ENCODE assay signal across 10 mouse cellular contexts in genomic region chr3:20076145-20077053, GRCm38 (mm10). TPM values are rescaled to one million over a fixed set of nuclear protein-coding genes. Genes with fewer than 3 reads are reported as not detected.
DNase-seq lines count a peak whose midpoint lies in the region; ATAC-seq and TF ChIP-seq lines count a peak whose summit lies in the region.
"Had no signal": no experiment of that assay in that cellular context is flagged by ENCODE, and none has a peak within 500 bp of the region (broad histone marks: within the 10 kb centered on the region; RNA-seq: fewer than 3 reads in every experiment).

No protein-coding gene starts in this region.

- H3K9ac ChIP-seq in forebrain, postnatal 0 days = no peak overlapping the region
- H3K9ac ChIP-seq in forebrain, embryonic 16.5 days (replicated peaks; ENCODE audit: low read depth, low read length) = no peak overlapping the region
- no peak overlapping the region for H3K9ac ChIP-seq in liver, embryonic 11.5 days (ENCODE audit: low read depth, low read length)
- H3K9ac ChIP-seq: midbrain, embryonic 12.5 days had no signal

- no peak overlapping the region for H3K27ac ChIP-seq in forebrain, postnatal 0 days (ENCODE audit: low read depth, low read length)
- H3K27ac ChIP-seq in forebrain, embryonic 16.5 days (ENCODE audit: low read length) = no peak overlapping the region
- no peak overlapping the region for H3K27ac ChIP-seq in liver, embryonic 11.5 days (ENCODE audit: low read depth, low read length)
- no peak overlapping the region for H3K27ac ChIP-seq in hindbrain, embryonic 10.5 days
- H3K27ac ChIP-seq: midbrain, embryonic 12.5 days had no signal

- 80% methylated on average over 11 of the region's 11 CpGs for WGBS in forebrain, postnatal 0 days
- 88% methylated on average over 11 of the region's 11 CpGs for WGBS in forebrain, embryonic 16.5 days
- WGBS in liver, embryonic 11.5 days = 80% methylated on average over 11 of the region's 11 CpGs
- 90% methylated on average over 11 of the region's 11 CpGs for WGBS in hindbrain, embryonic 10.5 days

- H3K9me3 ChIP-seq in forebrain, postnatal 0 days (ENCODE audit: low read length) = no peaks in the 10 kb centered on the region
- no peaks in the 10 kb centered on the region for H3K9me3 ChIP-seq in forebrain, embryonic 16.5 days (ENCODE audit: control insufficient read depth, low read length)
- H3K9me3 ChIP-seq in liver, embryonic 11.5 days (ENCODE audit: control insufficient read depth, low read length) = no peaks in the 10 kb centered on the region
- H3K9me3 ChIP-seq in hindbrain, embryonic 10.5 days = no peaks in the 10 kb centered on the region
- H3K9me3 ChIP-seq: midbrain, embryonic 12.5 days had no signal

- ATAC-seq in forebrain, postnatal 0 days = no peak; the same call in 1 of the 2 replicates
- ATAC-seq in forebrain, embryonic 16.5 days = no peak
- ATAC-seq in liver, embryonic 11.5 days (replicated peaks; ENCODE audit: low FRiP score) = 0 out of 2 replicates have a peak, but pooled peaks have one; percentile 26
- ATAC-seq in megakaryocyte progenitor cell, adult 5-6 weeks (replicated peaks; ENCODE audit: poor library complexity) = peak; percentile 76

- H3K4me1 ChIP-seq in forebrain, postnatal 0 days (ENCODE audit: insufficient read depth) = no peaks in the 10 kb centered on the region
- H3K4me1 ChIP-seq in forebrain, embryonic 16.5 days (replicated peaks; ENCODE audit: control insufficient read depth, insufficient read depth, low read length) = no peaks in the 10 kb centered on the region
- H3K4me1 ChIP-seq in liver, embryonic 11.5 days (replicated peaks; ENCODE audit: control insufficient read depth, insufficient read depth, low read length) = no peaks in the 10 kb centered on the region
- no peaks in the 10 kb centered on the region for H3K4me1 ChIP-seq in hindbrain, embryonic 10.5 days (replicated peaks)
- H3K4me1 ChIP-seq: midbrain, embryonic 12.5 days had no signal

- H3K27me3 ChIP-seq in forebrain, postnatal 0 days (ENCODE audit: insufficient read depth, low read length) = no peaks in the 10 kb centered on the region
- no peaks in the 10 kb centered on the region for H3K27me3 ChIP-seq in forebrain, embryonic 16.5 days (replicated peaks; ENCODE audit: control insufficient read depth, insufficient read depth, low read length)
- no peaks in the 10 kb centered on the region for H3K27me3 ChIP-seq in liver, embryonic 11.5 days (replicated peaks; ENCODE audit: control insufficient read depth, insufficient read depth, low read length)
- H3K27me3 ChIP-seq in hindbrain, embryonic 10.5 days (ENCODE audit: insufficient read depth, poor library complexity, severe bottlenecking) = no peaks in the 10 kb centered on the region
- H3K27me3 ChIP-seq: midbrain, embryonic 12.5 days had no signal

- peak; percentile 6 for DNase-seq in forebrain, postnatal 0 days
- DNase-seq in liver, embryonic 11.5 days (ENCODE audit: low spot score) = no peak
- no peak for DNase-seq in liver
- peak; percentile 12 for DNase-seq in ZHBTc4 (ENCODE audit: low read depth, low spot score)
- no peak for DNase-seq in embryo, embryonic 9.5 days (ENCODE audit: extremely low spot score)
- DNase-seq in hindbrain, embryonic 10.5 days (ENCODE audit: low spot score) = no peak
- DNase-seq: right cerebral cortex, postnatal 25 days had no signal

- no peak overlapping the region for H3K4me2 ChIP-seq in forebrain, postnatal 0 days (ENCODE audit: low read depth)
- H3K4me2 ChIP-seq in forebrain, embryonic 16.5 days (ENCODE audit: low read length) = no peak overlapping the region
- no peak overlapping the region for H3K4me2 ChIP-seq in liver, embryonic 11.5 days
- H3K4me2 ChIP-seq: midbrain, embryonic 12.5 days had no signal

- no peak overlapping the region for H3K4me3 ChIP-seq in forebrain, postnatal 0 days (ENCODE audit: low read depth, low read length)
- H3K4me3 ChIP-seq in forebrain, embryonic 16.5 days (replicated peaks; ENCODE audit: low read length) = no peak overlapping the region
- no peak overlapping the region for H3K4me3 ChIP-seq in liver, embryonic 11.5 days (ENCODE audit: low read depth, low read length)
- no peak overlapping the region for H3K4me3 ChIP-seq in hindbrain, embryonic 10.5 days
- H3K4me3 ChIP-seq: midbrain, embryonic 12.5 days had no signal

- peak; percentile 54 for TF ChIP-seq CTCF in forebrain, postnatal 0 days (IDR thresholded peaks at IDR 0.05; ENCODE audit: low read depth)

- H3K36me3 ChIP-seq in forebrain, postnatal 0 days (ENCODE audit: insufficient read depth) = peaks cover 22% of the 10 kb centered on the region
- H3K36me3 ChIP-seq in forebrain, embryonic 16.5 days (ENCODE audit: control insufficient read depth, insufficient read depth) = peaks cover 5% of the 10 kb centered on the region; the same call in 1 of the 2 replicates
- H3K36me3 ChIP-seq in liver, embryonic 11.5 days (ENCODE audit: control insufficient read depth, insufficient read depth, low read length) = no peaks in the 10 kb centered on the region
- H3K36me3 ChIP-seq in hindbrain, embryonic 10.5 days = peaks cover 45% of the 10 kb centered on the region

RNA-seq across cellular contexts. Expression of gene Hltf, which starts 18.8 kb away (rescaled TPM):
- 16.2 and 18.2 TPM in 2 replicates for total RNA-seq in forebrain, postnatal 0 days (2014; rRNA removed)
- 8.0 and 8.8 TPM in 2 replicates for polyA plus RNA-seq in forebrain, postnatal 0 days (2015; fragmentation: Nextera tagmentation; extraction: Ambion mirVana)
- 22.3 and 24.6 TPM in 2 replicates for polyA plus RNA-seq in forebrain, embryonic 16.5 days (2015; fragmentation: Nextera tagmentation; extraction: Ambion mirVana)
- 19.9 and 21.2 TPM in 2 replicates for polyA plus RNA-seq in liver, embryonic 11.5 days (2014; fragmentation: Nextera tagmentation; extraction: Ambion mirVana)
- 41.6 and 43.0 TPM in 2 replicates for total RNA-seq in megakaryocyte progenitor cell, adult 5-6 weeks (2015)
- 39.9 and 48.7 TPM in 2 replicates for total RNA-seq in megakaryocyte progenitor cell, adult 5-6 weeks (2017)
- 14.5 and 20.2 TPM in 2 replicates for polyA plus RNA-seq in hindbrain, embryonic 10.5 days (2016; fragmentation: Nextera tagmentation; extraction: Ambion mirVana)

RNA-seq across cellular contexts. Expression of gene Hps3, which starts 41.3 kb away (rescaled TPM):
- 19.7 and 20.7 TPM in 2 replicates for total RNA-seq in forebrain, postnatal 0 days (2014; rRNA removed)
- polyA plus RNA-seq in forebrain, postnatal 0 days (2015; fragmentation: Nextera tagmentation; extraction: Ambion mirVana) = 6.2 and 10.6 TPM in 2 replicates
- polyA plus RNA-seq in forebrain, embryonic 16.5 days (2015; fragmentation: Nextera tagmentation; extraction: Ambion mirVana) = 14.4 and 15.1 TPM in 2 replicates
- 10.4 and 13.8 TPM in 2 replicates for polyA plus RNA-seq in liver, embryonic 11.5 days (2014; fragmentation: Nextera tagmentation; extraction: Ambion mirVana)
- total RNA-seq in megakaryocyte progenitor cell, adult 5-6 weeks (2015) = 35.1 and 44.6 TPM in 2 replicates
- 27.4 and 34.8 TPM in 2 replicates for total RNA-seq in megakaryocyte progenitor cell, adult 5-6 weeks (2017)
- polyA plus RNA-seq in hindbrain, embryonic 10.5 days (2016; fragmentation: Nextera tagmentation; extraction: Ambion mirVana) = 10.5 and 10.7 TPM in 2 replicates

Comparison
In these comparisons a context has a peak if more than half of its experiments do, and no peak if none do; other contexts are left out.
1. ATAC-seq: peak in liver, embryonic 11.5 days (single experiment) and megakaryocyte progenitor cell, adult 5-6 weeks (single experiment); none in forebrain, postnatal 0 days (single experiment) and forebrain, embryonic 16.5 days (single experiment).
2. DNase-seq: peak in forebrain, postnatal 0 days (single experiment) and ZHBTc4 (single experiment); none in liver, embryonic 11.5 days (single experiment), liver (single experiment), embryo, embryonic 9.5 days (single experiment) and hindbrain, embryonic 10.5 days (single experiment).